Comparison of ENCODE assay signal across 19 mouse cellular contexts in the genomic region with DNA sequence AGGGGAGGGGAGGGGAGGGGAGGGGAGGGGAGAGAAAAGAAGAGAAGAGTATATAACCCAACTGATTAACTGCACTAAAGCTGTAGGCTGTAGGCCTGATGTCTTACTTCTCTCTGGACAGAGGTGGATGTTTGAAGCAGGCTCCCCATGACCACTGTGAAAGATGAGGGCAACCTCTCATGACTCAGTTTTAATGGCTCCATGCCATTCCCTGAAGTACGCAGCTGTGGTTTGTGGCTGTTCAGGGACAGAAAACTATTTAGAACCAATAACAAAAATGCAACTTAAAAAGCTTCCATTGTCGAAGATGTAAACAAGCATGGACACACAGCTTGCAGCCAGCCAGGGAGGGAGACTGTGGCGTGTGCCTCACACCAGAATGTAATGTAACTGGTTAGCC. TPM values are rescaled to one million over a fixed set of nuclear protein-coding genes. Genes with fewer than 3 reads are reported as not detected.
A peak's percentile ranks its signal among the peaks of the same experiment; 100 is the strongest.
DNase-seq lines count a peak whose midpoint lies in the region; ATAC-seq and TF ChIP-seq lines count a peak whose summit lies in the region.
"Had no signal": no experiment of that assay in that cellular context is flagged by ENCODE, and none has a peak within 500 bp of the region (broad histone marks: within the 10 kb centered on the region; RNA-seq: fewer than 3 reads in every experiment).

No protein-coding gene starts in this region.

- peaks cover 33% of the 10 kb centered on the region for H3K4me1 ChIP-seq in hindbrain, embryonic 13.5 days (replicated peaks)
- H3K4me1 ChIP-seq in hindbrain, embryonic 16.5 days (ENCODE audit: control insufficient read depth, insufficient read depth, low read depth, low read length): peaks cover 17% of the 10 kb centered on the region
- H3K4me1 ChIP-seq: limb, embryonic 10.5 days had no signal

- 0 out of 2 replicates have a peak overlapping the region, but pooled peaks have one; percentile 1 for H3K27ac ChIP-seq in hindbrain, embryonic 13.5 days
- no peak overlapping the region for H3K27ac ChIP-seq in hindbrain, embryonic 16.5 days (ENCODE audit: low read depth, low read length)
- H3K27ac ChIP-seq: limb, embryonic 10.5 days; liver, embryonic 12.5 days; midbrain, embryonic 15.5 days; neural tube, embryonic 13.5 days had no signal

- H3K4me2 ChIP-seq in hindbrain, embryonic 13.5 days: no peak overlapping the region
- H3K4me2 ChIP-seq in hindbrain, embryonic 16.5 days (ENCODE audit: low read length): no peak overlapping the region
- peak overlapping the region; percentile 44 for H3K4me2 ChIP-seq in myocyte (ENCODE audit: low read depth)
- H3K4me2 ChIP-seq: hindbrain, embryonic 12.5 days; liver, embryonic 12.5 days; midbrain, embryonic 15.5 days; neural tube, embryonic 13.5 days had no signal

- ATAC-seq in hindbrain, embryonic 13.5 days (ENCODE audit: low FRiP score): no peak
- no peak for ATAC-seq in hindbrain, embryonic 16.5 days
- ATAC-seq: liver, embryonic 12.5 days; midbrain, embryonic 15.5 days had no signal

- peak; percentile 14 for DNase-seq in MN1 (ENCODE audit: low spot score)
- peak; percentile 68 to 70 for DNase-seq in adrenal gland, postnatal 36 days
- no peak for DNase-seq in urinary bladder, postnatal 10 days (ENCODE audit: low spot score)
- no peak for DNase-seq in spleen, postnatal 4 days (ENCODE audit: low spot score in 2 of 2)
- DNase-seq: cerebellum, adult 11 months; kidney, adult 18-20 months; kidney, postnatal 36 days; thymus, postnatal 4 days had no signal

- 81% methylated on average over 3 of the region's 3 CpGs for WGBS in hindbrain, embryonic 13.5 days
- 64% methylated on average over 3 of the region's 3 CpGs for WGBS in hindbrain, embryonic 16.5 days

- no peak overlapping the region for H3K9ac ChIP-seq in hindbrain, embryonic 13.5 days
- H3K9ac ChIP-seq in hindbrain, embryonic 16.5 days (ENCODE audit: low read depth, low read length): no peak overlapping the region
- H3K9ac ChIP-seq: hindbrain, embryonic 12.5 days; liver, embryonic 12.5 days; midbrain, embryonic 15.5 days; neural tube, embryonic 13.5 days had no signal

- no peak overlapping the region for H3K4me3 ChIP-seq in hindbrain, embryonic 13.5 days
- H3K4me3 ChIP-seq in hindbrain, embryonic 16.5 days (ENCODE audit: low read length): no peak overlapping the region
- H3K4me3 ChIP-seq in myocyte: no peak overlapping the region
- H3K4me3 ChIP-seq: hindbrain, embryonic 12.5 days; limb, embryonic 10.5 days; liver, embryonic 12.5 days; midbrain, embryonic 15.5 days; neural tube, embryonic 13.5 days had no signal

- no peaks in the 10 kb centered on the region for H3K27me3 ChIP-seq in hindbrain, embryonic 13.5 days
- H3K27me3 ChIP-seq in hindbrain, embryonic 16.5 days (replicated peaks; ENCODE audit: control insufficient read depth, insufficient read depth, low read length): no peaks in the 10 kb centered on the region
- no peaks in the 10 kb centered on the region for H3K27me3 ChIP-seq in myocyte (ENCODE audit: control insufficient read depth, insufficient read depth, insufficient read length)
- H3K27me3 ChIP-seq: CH12.LX; hindbrain, embryonic 12.5 days; liver, embryonic 12.5 days; midbrain, embryonic 15.5 days; neural tube, embryonic 13.5 days had no signal

- H3K79me2 ChIP-seq in myocyte (ENCODE audit: control insufficient read depth, insufficient read depth): peaks cover 3% of the 10 kb centered on the region

- no peak for TF ChIP-seq POLR2A in myocyte (IDR thresholded peaks at IDR 0.05; ENCODE audit: insufficient read length, low read depth)

- H3K9me3 ChIP-seq in hindbrain, embryonic 13.5 days: no peaks in the 10 kb centered on the region
- H3K9me3 ChIP-seq in hindbrain, embryonic 16.5 days (ENCODE audit: control insufficient read depth, low read length): no peaks in the 10 kb centered on the region
- H3K9me3 ChIP-seq: hindbrain, embryonic 12.5 days; limb, embryonic 10.5 days; liver, embryonic 12.5 days; midbrain, embryonic 15.5 days; neural tube, embryonic 13.5 days had no signal

- peaks cover 34% of the 10 kb centered on the region for H3K36me3 ChIP-seq in hindbrain, embryonic 13.5 days
- peaks cover 22% of the 10 kb centered on the region for H3K36me3 ChIP-seq in hindbrain, embryonic 16.5 days (ENCODE audit: control insufficient read depth, insufficient read depth, low read length)
- peaks cover 25% of the 10 kb centered on the region for H3K36me3 ChIP-seq in myocyte (ENCODE audit: control insufficient read depth, insufficient read depth)

- H3ac ChIP-seq in myocyte (ENCODE audit: control insufficient read depth, insufficient read length): no peak overlapping the region

TF ChIP-seq in myocyte, 11 proteins besides CTCF, POLR2A, EP300 and RAD21:
- peak; percentile 28 for TF ChIP-seq POLR2AphosphoS2 (IDR thresholded peaks at IDR 0.05; ENCODE audit: insufficient read length, low read depth)
- no peak for TF ChIP-seq TCF12 (IDR thresholded peaks at IDR 0.05; ENCODE audit: insufficient read depth, poor library complexity, severe bottlenecking)
- TF ChIP-seq CEBPB (IDR thresholded peaks at IDR 0.05; ENCODE audit: insufficient read depth, poor library complexity, severe bottlenecking): peak; percentile 69
- no peak for TF ChIP-seq MAX (IDR thresholded peaks at IDR 0.05; ENCODE audit: low read depth)
- no peak for TF ChIP-seq MYOD1 (IDR thresholded peaks at IDR 0.05; ENCODE audit: control insufficient read depth in 1 of 3, insufficient read length in 2 of 3, low read depth in 2 of 3)
- no peak for TF ChIP-seq SRF (IDR thresholded peaks at IDR 0.05; ENCODE audit: control insufficient read depth, insufficient read length, low read depth)
- no peak for TF ChIP-seq USF1 (IDR thresholded peaks at IDR 0.05; ENCODE audit: low read depth)
- TF ChIP-seq E2F4 (IDR thresholded peaks at IDR 0.05; ENCODE audit: insufficient read depth): no peak
- TF ChIP-seq TCF3 (IDR thresholded peaks at IDR 0.05; ENCODE audit: insufficient read length, low read depth): no peak

RNA-seq across cellular contexts. Expression of a gene that starts 50.9 kb away (rescaled TPM):
- 40.0 and 41.1 TPM in 2 replicates for polyA plus RNA-seq in hindbrain, embryonic 13.5 days (2015; fragmentation: Nextera tagmentation; extraction: Ambion mirVana)
- polyA plus RNA-seq in hindbrain, embryonic 16.5 days (2015; fragmentation: Nextera tagmentation; extraction: Ambion mirVana): 30.9 and 39.8 TPM in 2 replicates
- 10 to 100 TPM; 10.9 to 13.7 TPM for total RNA-seq in adrenal gland, postnatal 36 days (2021)
- 34.0 TPM for polyA plus RNA-seq in myocyte (2012; fragmentation: generic; extraction: Trizol)
- total RNA-seq: common myeloid progenitor, adult 5-6 weeks; granulocyte monocyte progenitor cell, adult 5-6 weeks had no signal

Comparison
In these comparisons a context has a peak if more than half of its experiments do, and no peak if none do; other contexts are left out.
1. DNase-seq: peak in MN1 (single experiment) and adrenal gland, postnatal 36 days (2 of 2); none in urinary bladder, postnatal 10 days (single experiment) and spleen, postnatal 4 days (0 of 2).